Mouse (Mus musculus): ENCODE measurements around the gene Cenpp. TPM values are rescaled to one million over a fixed set of nuclear protein-coding genes. Genes with fewer than 3 reads are reported as not detected.

Gene Cenpp
- polyA plus RNA-seq, 1 experiment: 0.29 TPM

GRCm38 (mm10) chr13:49460276-49460675 is 192.3 kb downstream of the Cenpp start:
- DNase-seq (ENCODE audit: low read depth in 1 of 2, low spot score in 2 of 2): no peak
- Histone ChIP-seq H3K27ac (ENCODE audit: insufficient read depth, low read length) (no peak overlapping the region), H3K36me3 (ENCODE audit: control insufficient read depth, insufficient read depth, low read length) (peaks cover 13% of the 10 kb centered on the region), H3K4me3 (ENCODE audit: extremely low read depth, insufficient read depth, insufficient read length) (no peak overlapping the region), H3K27me3 (ENCODE audit: control insufficient read depth, insufficient read depth, low read length) (no peaks in the 10 kb centered on the region), H3K4me1 (ENCODE audit: control insufficient read depth, insufficient read depth, insufficient read length) (no peaks in the 10 kb centered on the region)
- 92% methylated on average over 4 of the region's 4 CpGs for WGBS
- TF ChIP-seq POLR2A (IDR thresholded peaks at IDR 0.05; ENCODE audit: low read depth, low read length): no peak
- no peak for TF ChIP-seq CTCF (IDR thresholded peaks at IDR 0.05; ENCODE audit: extremely low read depth, insufficient read depth, insufficient read length, insufficient replicate concordance)

DNA sequence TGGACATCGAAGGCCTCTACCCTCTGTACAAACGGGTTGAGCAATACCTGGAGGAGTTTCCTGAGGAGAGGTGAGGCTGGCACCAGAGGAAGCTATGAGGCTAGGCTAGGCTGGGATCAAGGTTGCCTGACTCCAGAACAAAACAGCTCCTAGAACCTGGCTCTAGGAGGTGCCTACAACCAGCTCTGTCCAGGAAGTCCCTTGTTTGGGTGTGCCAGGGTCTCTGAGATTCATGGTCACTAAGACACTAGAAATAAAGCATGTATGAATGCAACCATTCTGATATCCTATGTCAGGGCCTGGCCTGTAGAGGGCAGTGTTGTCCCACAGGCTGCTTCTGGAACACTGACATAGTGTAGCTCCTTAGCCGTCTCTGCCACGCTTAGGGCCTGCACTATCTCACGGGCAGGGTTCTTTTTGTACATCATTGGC is 203.3 kb downstream of the Cenpp start:
- peak; percentile 25 to 59 for DNase-seq (ENCODE audit: low read depth in 1 of 2, low spot score in 2 of 2)

DNA sequence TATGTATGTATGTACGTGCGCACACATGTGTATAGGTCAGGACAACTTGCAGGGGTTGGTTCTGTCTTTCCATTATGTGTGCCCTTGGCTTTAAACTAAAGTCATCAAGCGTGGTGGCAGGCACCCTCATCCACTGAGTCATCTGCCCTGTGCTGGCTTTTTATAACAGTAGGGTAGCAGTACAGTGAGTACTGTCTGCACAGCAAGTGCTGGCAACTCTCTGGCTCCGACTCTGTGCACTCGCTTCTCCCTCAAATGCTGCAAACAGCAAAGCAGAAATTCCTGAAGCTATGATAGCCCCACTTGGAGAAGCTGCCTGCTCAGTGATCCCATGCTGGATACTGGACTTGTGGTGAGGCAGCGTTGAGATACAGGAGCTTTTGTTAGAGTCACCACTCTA is 208.1 kb downstream of the Cenpp start:
- no peak overlapping the region for H3K27ac ChIP-seq (ENCODE audit: insufficient read depth, low read length)
- TF ChIP-seq CTCF (IDR thresholded peaks at IDR 0.05; ENCODE audit: extremely low read depth, insufficient read depth, insufficient read length, insufficient replicate concordance) (no peak), POLR2A (IDR thresholded peaks at IDR 0.05; ENCODE audit: low read depth, low read length) (no peak)
- peaks cover 9% of the 10 kb centered on the region for H3K36me3 ChIP-seq (ENCODE audit: control insufficient read depth, insufficient read depth, low read length)
- H3K4me3 ChIP-seq (ENCODE audit: extremely low read depth, insufficient read depth, insufficient read length): no peak overlapping the region
- DNase-seq (ENCODE audit: low read depth in 1 of 2, low spot score in 2 of 2): no peak
- no peaks in the 10 kb centered on the region for H3K4me1 ChIP-seq (ENCODE audit: control insufficient read depth, insufficient read depth, insufficient read length)
- no peaks in the 10 kb centered on the region for H3K27me3 ChIP-seq (ENCODE audit: control insufficient read depth, insufficient read depth, low read length)
- WGBS: 91% methylated on average over 6 of the region's 6 CpGs

More for the DNA sequence above, 203.3 kb downstream of the Cenpp start:
- Histone ChIP-seq H3K27me3 (ENCODE audit: control insufficient read depth, insufficient read depth, low read length) (no peaks in the 10 kb centered on the region), H3K4me3 (ENCODE audit: extremely low read depth, insufficient read depth, insufficient read length) (no peak overlapping the region), H3K4me1 (ENCODE audit: control insufficient read depth, insufficient read depth, insufficient read length) (no peaks in the 10 kb centered on the region), H3K27ac (ENCODE audit: insufficient read depth, low read length) (no peak overlapping the region), H3K36me3 (ENCODE audit: control insufficient read depth, insufficient read depth, low read length) (peaks cover 2% of the 10 kb centered on the region)
- 46% methylated on average over 5 of the region's 5 CpGs for WGBS
- TF ChIP-seq POLR2A (IDR thresholded peaks at IDR 0.05; ENCODE audit: low read depth, low read length): no peak
- peak; percentile 77; the same call in 1 of the 2 replicates for TF ChIP-seq CTCF (IDR thresholded peaks at IDR 0.05; ENCODE audit: extremely low read depth, insufficient read depth, insufficient read length, insufficient replicate concordance)

- H3K27ac ChIP-seq (ENCODE audit: insufficient read depth, low read length): no peak overlapping the region
- TF ChIP-seq CTCF (IDR thresholded peaks at IDR 0.05; ENCODE audit: extremely low read depth, insufficient read depth, insufficient read length, insufficient replicate concordance) (no peak), POLR2A (IDR thresholded peaks at IDR 0.05; ENCODE audit: low read depth, low read length) (no peak)
- WGBS: 93% methylated on average over 4 of the region's 4 CpGs
- H3K36me3 ChIP-seq (ENCODE audit: control insufficient read depth, insufficient read depth, low read length): peaks cover 9% of the 10 kb centered on the region
- no peaks in the 10 kb centered on the region for H3K4me1 ChIP-seq (ENCODE audit: control insufficient read depth, insufficient read depth, insufficient read length)
- DNase-seq (ENCODE audit: low read depth in 1 of 2, low spot score in 2 of 2): no peak
- H3K4me3 ChIP-seq (ENCODE audit: extremely low read depth, insufficient read depth, insufficient read length): no peak overlapping the region
- H3K27me3 ChIP-seq (ENCODE audit: control insufficient read depth, insufficient read depth, low read length): no peaks in the 10 kb centered on the region
These were observed 216.4 kb downstream of the Cenpp start for GRCm38 (mm10) chr13:49436170-49436569.

DNA sequence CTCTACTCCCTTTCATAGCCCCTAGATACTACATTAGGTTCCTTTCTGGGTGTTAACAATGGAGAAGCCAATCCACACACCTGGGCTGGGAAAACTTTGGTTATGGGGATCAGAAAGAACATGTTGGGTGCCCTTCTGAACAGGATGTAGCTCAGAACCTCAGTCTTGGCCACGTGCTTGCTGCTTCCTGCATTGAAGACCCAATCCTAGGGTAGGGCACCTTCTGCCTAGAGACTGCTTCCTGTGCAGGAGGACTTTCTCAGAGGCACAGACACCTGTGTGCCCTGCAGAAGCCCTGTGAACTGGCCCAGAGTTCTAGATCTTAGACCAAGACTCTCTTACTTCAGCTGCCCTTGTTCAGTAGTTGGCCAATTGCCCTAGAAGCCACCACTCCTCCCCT is 216.8 kb downstream of the Cenpp start:
- WGBS: 14% methylated on average over 1 of the region's 1 CpGs
- H3K27ac ChIP-seq (ENCODE audit: insufficient read depth, low read length): no peak overlapping the region

DNA sequence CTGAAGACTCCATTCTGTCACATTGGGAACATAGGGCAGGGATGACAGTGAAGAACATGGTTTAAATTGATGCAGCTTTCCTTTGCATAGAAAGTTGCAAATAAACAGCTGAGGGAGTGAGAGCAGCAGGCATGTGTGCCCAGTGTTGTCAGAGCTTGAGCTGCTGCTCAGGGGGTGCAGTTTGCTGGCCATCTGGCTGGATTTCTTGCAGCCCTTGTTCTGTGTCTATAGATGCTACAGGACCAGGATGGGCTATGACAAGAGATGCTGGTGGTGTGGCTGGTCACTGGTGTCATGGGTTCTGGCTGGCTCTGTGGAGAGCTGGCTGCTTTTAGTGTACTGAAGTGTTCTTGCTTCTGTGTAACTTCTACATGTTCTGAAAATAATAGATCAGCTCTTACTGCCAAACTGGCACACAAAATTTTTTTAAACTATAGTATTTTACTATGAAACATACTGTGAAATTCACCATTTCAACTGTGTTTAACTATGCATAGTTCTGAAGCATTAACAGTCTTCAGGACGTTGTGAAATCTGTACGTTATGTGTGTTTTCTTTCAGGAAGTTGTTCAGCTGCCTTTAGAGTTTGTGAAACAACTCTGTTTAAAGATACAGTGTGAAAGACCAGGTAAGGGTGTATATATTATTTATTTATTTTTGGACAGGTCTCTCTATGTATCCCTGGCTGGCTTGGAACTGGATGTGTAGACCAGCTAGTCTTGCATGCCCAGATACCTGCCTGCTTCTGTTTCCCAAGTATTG is 219.1 kb downstream of the Cenpp start:
- Histone ChIP-seq H3K36me3 (ENCODE audit: control insufficient read depth, insufficient read depth, low read length) (peaks cover 9% of the 10 kb centered on the region), H3K27me3 (ENCODE audit: control insufficient read depth, insufficient read depth, low read length) (no peaks in the 10 kb centered on the region), H3K4me3 (ENCODE audit: extremely low read depth, insufficient read depth, insufficient read length) (no peak overlapping the region), H3K27ac (ENCODE audit: insufficient read depth, low read length) (no peak overlapping the region), H3K4me1 (ENCODE audit: control insufficient read depth, insufficient read depth, insufficient read length) (no peaks in the 10 kb centered on the region)
- no peak for DNase-seq (ENCODE audit: low read depth in 1 of 2, low spot score in 2 of 2)
- WGBS: 84% methylated on average over 2 of the region's 2 CpGs
- no peak for TF ChIP-seq POLR2A (IDR thresholded peaks at IDR 0.05; ENCODE audit: low read depth, low read length)
- TF ChIP-seq CTCF (IDR thresholded peaks at IDR 0.05; ENCODE audit: extremely low read depth, insufficient read depth, insufficient read length, insufficient replicate concordance): no peak

More for the DNA sequence above, 216.8 kb downstream of the Cenpp start:
- TF ChIP-seq CTCF (IDR thresholded peaks at IDR 0.05; ENCODE audit: extremely low read depth, insufficient read depth, insufficient read length, insufficient replicate concordance) (no peak), POLR2A (IDR thresholded peaks at IDR 0.05; ENCODE audit: low read depth, low read length) (no peak)
- Histone ChIP-seq H3K27me3 (ENCODE audit: control insufficient read depth, insufficient read depth, low read length) (no peaks in the 10 kb centered on the region), H3K4me1 (ENCODE audit: control insufficient read depth, insufficient read depth, insufficient read length) (no peaks in the 10 kb centered on the region), H3K36me3 (ENCODE audit: control insufficient read depth, insufficient read depth, low read length) (peaks cover 9% of the 10 kb centered on the region), H3K4me3 (ENCODE audit: extremely low read depth, insufficient read depth, insufficient read length) (no peak overlapping the region)
- DNase-seq (ENCODE audit: low read depth in 1 of 2, low spot score in 2 of 2): no peak

GRCm38 (mm10) chr13:49430529-49430928 is 222.1 kb downstream of the Cenpp start:
- 84% methylated on average over 4 of the region's 4 CpGs for WGBS
- no peak overlapping the region for H3K4me3 ChIP-seq (ENCODE audit: extremely low read depth, insufficient read depth, insufficient read length)
- no peak overlapping the region for H3K27ac ChIP-seq (ENCODE audit: insufficient read depth, low read length)
- no peaks in the 10 kb centered on the region; the same call in 1 of the 2 replicates for H3K36me3 ChIP-seq (ENCODE audit: control insufficient read depth, insufficient read depth, low read length)
- DNase-seq (ENCODE audit: low read depth in 1 of 2, low spot score in 2 of 2): no peak
- no peaks in the 10 kb centered on the region for H3K27me3 ChIP-seq (ENCODE audit: control insufficient read depth, insufficient read depth, low read length)
- peaks cover 6% of the 10 kb centered on the region for H3K4me1 ChIP-seq (ENCODE audit: control insufficient read depth, insufficient read depth, insufficient read length)
- no peak for TF ChIP-seq CTCF (IDR thresholded peaks at IDR 0.05; ENCODE audit: extremely low read depth, insufficient read depth, insufficient read length, insufficient replicate concordance)
- TF ChIP-seq POLR2A (IDR thresholded peaks at IDR 0.05; ENCODE audit: low read depth, low read length): no peak

Measured in spleen, adult 2 months (tissue).